Mouse (Mus musculus): Measurements from ENCODE around the gene Ptpn5.

The Ptpn5 gene

GRCm38 (mm10) chr7:47133331-47133730, at the start of gene Ptpn5:
Ptpn5 (minus strand) TSS chr7:47133684.
- no peak for DNase-seq

- DNase-seq = no peak
These were observed 37.3 kb upstream of the Ptpn5 start for GRCm38 (mm10) chr7:47170814-47171213.

- DNase-seq = no peak
These were observed 31.5 kb upstream of the Ptpn5 start for GRCm38 (mm10) chr7:47165028-47165427.

DNA sequence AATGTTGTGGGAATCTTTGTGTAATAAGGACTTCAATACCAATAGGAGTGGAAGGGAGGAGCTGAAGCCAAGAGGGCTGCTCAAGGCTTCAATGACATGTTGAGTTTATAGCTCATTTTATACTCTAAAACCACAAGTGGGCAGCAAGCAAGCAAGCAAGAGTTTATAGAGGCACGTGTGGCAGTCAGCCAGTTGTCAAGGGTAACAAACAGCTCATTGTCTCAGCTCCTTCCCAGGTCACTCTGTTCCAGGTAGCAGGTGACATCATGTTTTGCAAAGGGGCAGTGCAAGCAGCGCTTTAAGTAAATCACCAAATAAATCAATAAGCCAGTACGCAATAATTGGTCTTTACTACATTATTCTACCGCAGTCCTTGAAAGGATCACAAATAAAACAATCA, 29.7 kb upstream of the Ptpn5 start:
- DNase-seq = no peak

DNA sequence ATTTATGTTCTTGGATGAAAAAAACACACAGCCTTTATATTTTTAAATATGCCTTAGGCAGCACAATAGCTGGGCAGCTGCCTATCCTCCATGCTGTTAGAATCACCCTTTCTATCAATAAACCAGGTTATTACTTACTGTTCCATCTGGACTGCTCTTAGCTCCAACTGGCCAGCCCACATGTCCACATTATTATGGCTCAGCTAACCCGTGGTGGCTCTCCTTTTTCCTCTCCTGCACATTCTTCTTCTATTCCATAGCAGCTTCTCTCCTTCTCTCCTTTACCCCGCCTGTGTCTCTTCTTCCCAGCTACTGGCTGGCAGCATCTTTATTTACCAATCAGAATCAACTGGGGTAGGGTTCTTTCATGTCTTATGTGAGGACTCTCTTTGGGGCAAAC, 25.0 kb upstream of the Ptpn5 start:
- peak; percentile 35 for DNase-seq

DNA sequence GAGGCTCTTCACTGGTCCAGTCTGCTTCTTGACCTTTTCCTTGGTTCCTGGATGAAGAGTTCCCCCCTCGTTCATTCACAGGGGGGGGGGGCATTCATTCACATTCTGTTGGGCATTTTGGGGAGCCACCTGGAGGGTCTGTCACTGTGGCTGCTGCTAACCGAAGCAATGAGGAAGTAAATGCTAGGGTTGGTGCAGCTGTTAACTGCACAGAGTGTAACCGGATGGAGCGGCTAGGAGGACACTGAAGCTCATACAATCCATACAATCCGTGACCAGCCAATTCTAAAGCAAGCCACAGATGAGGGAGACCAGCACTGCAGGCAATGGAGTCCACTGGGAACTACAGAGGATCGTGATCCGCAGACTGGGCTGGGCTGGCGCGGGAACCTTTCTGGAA, 24.3 kb upstream of the Ptpn5 start:
- DNase-seq = no peak

DNA sequence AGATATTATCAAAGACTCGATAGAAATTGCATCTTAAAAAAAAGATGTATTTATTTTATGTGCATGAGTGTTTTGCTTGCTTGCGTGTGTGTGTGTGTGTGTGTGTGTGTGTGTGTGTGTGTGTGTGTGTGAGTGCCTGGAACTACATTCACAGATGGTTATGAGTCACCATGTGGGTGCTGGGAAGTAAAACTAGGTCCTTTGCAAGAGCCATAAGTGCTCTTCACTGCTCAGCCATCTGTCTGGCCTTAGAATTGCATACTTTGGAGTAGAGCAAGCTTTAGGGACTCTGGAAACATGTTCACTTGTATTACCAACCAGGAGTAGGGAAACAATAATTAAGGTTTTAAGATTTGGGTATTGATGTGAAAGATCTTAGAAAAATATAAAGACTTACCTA, 22.4 kb upstream of the Ptpn5 start:
- DNase-seq = no peak

- DNase-seq = no peak
These were observed 21.9 kb upstream of the Ptpn5 start for GRCm38 (mm10) chr7:47155396-47155795.

GRCm38 (mm10) chr7:47150420-47151061, 17.1 kb upstream of the Ptpn5 start:
- peak; percentile 34 for DNase-seq

DNA sequence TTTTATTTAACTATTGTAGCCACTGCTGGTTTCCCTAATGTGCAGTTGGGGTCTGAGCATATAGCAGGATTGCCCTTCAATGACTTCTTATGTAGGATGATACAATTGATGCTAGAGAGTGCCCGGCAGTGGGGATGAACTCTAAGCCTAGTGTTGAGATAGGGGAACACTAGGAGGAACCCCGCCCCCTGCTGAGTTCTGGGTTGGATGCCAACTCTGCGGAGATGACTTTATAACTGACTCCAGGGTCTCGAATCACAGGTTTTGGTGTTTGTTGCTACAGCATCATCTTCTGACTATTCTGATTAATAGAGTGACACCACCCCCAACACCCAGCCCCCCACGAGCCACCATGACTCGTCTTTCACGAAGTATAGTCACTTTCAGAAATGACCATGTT, 14.8 kb upstream of the Ptpn5 start:
- no peak for DNase-seq

DNA sequence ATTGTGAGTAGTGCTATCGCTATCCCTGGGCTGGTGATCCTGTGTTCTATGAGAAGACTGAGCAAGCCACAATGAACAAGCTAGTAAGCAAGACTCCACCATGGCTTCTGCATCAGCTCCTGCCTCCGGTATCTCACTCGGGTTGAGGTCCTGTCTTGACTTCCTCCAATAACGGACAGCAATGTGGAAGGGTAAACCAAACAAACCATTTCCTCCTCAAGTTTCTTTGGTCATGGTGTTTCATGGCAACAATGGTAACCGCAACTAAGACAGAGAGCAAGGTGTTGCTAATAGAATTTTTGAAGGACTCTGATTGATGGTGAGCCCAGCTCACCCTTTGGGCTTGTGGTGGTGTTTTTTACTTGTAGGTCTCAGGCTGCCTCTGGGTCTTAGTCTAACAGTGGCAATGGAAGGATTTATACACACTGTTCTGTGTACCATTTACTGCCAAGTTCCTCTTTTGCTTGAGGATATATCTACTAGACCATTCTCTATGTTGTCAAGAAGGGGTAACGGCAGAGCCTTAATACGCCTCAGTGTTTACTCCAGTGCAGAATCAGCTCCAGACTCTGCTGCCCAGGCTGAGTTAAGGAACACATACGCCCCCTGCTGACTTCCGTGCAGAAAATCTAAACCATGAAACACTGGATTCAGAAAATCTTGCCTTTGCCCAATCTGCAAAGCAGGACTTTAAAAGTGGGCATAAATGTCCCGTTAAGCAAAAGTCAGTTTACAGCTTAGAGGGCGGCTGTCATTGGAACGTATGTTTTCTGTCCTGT, 12.7 kb upstream of the Ptpn5 start:
- DNase-seq = no peak

DNA sequence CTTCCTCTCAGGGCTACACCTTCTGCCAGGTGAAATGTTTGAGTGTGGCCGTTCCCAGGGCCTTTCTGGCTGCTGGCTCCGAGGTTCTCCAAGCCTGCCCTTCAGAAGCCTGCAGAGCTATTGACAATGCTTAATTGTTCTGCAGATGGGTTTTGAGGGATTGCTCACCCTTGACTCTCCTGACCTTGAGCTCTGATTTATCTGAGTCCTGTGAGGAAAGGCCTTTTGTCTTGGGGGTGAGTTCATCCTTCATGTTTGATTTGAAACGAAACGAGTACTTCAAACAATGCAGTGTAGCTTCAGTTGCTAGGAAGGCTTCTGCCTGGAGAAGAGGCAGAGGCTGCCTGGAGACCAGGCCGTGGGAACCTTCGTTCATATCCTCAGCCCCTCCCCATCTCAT, 10.8 kb upstream of the Ptpn5 start:
- no peak for DNase-seq

GRCm38 (mm10) chr7:47139823-47140325, 6.4 kb upstream of the Ptpn5 start:
- no peak for DNase-seq

- DNase-seq = no peak
These were observed 1.1 kb upstream of the Ptpn5 start for GRCm38 (mm10) chr7:47134570-47134969.

DNA sequence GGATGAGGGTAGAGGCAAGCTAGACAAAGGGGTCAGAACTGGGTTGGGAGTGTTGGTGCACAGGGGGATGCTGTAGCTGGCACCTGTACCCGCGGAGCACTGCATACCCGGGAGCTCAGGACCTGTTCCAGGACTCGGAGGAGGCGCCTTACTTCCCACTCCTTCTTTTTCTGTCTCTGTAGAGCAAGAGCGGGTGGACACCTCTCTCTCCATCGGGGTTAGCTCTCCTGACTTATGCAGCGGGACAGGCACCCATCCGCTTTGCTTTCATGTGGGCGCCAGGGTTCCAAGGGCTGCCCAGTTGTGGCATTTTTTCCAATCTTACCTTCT, 588 bp downstream of the Ptpn5 start:
- no peak for DNase-seq

- DNase-seq = peak; percentile 53
These were observed 1.1 kb downstream of the Ptpn5 start for GRCm38 (mm10) chr7:47132180-47132930.

DNA sequence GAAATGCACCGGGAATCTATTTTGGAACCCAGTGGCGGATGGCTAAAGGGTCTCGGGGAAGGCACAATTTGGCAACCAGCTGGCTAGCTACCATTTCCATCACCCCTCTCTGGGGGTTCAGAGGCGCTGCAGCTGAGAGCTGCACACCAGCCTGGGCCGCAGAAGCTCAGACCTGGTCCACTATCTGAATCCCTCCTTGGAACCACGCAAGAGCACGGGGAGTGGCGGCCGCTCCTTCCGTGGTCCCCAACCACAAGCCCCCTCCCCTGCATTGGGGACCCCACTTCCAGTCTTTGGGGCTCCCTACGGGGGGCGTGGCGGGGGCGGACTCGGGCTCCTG, 1.7 kb downstream of the Ptpn5 start:
- no peak for DNase-seq

DNA sequence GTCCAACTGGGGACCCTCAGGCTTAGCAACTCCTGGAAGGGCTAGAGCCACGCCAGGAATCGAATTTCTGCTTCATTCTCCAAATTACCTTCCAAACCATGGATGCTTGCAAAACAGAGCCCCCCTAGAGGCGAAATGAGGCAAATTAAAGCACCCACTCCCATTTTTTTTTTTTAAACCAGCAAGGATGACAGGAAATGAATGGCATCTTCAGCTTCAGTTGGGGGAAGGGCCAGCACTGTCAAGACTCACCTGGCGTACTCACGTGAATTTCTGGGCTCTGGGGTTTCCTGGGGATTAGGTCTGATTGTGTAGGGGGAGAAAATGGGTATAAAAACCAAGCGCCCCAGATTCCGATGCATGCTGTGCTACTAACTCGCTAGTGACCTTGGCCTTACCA, 2.2 kb downstream of the Ptpn5 start:
- no peak for DNase-seq

- DNase-seq = no peak
These were observed 11.5 kb downstream of the Ptpn5 start for GRCm38 (mm10) chr7:47122026-47122425.

GRCm38 (mm10) chr7:47116666-47117065, 16.8 kb downstream of the Ptpn5 start:
- peak; percentile 83 for DNase-seq

- DNase-seq = no peak
These were observed 18.0 kb downstream of the Ptpn5 start for GRCm38 (mm10) chr7:47115491-47115890.

DNA sequence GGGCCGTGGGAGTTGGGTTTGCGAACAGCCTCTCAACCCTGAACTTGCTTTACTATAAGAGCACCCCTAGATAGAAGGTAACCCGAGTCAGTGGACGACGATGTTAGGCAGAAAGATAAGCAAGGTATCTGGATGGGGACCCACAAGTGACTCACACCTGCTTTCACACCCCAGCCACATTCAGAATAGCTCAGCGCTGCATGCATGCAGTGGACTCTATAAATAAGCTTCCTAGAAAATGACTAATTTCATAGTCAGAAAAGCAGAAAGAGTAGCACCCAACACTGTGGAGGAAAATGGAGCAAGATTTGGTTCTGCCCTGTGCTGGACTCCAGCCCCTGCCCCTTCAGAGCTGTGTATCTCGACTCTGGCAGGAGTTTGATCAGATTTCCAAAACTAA, 20.1 kb downstream of the Ptpn5 start:
- no peak for DNase-seq

GRCm38 (mm10) chr7:47112036-47112435, 21.4 kb downstream of the Ptpn5 start:
- no peak for DNase-seq

GRCm38 (mm10) chr7:47111121-47111520, 22.4 kb downstream of the Ptpn5 start:
- no peak for DNase-seq
